Mouse (Mus musculus) CH12.LX (cell line): ENCODE results near the gene Slc9a3r2. TPM values are rescaled to one million over a fixed set of nuclear protein-coding genes. Genes with fewer than 3 reads are reported as not detected.
A peak's percentile ranks its signal among the peaks of the same experiment; 100 is the strongest.
"Not testable (repeated sequence)": the region's sequence is repeated elsewhere in the genome, so short reads cannot be mapped to it uniquely, and the experiment has no call there.

Experiments used
- DNase-seq: peaks from one replicate; pipeline ENCODE4 v3.0.0-alpha.2; 2013; ENCODE audit errors: extremely low read depth
- H3K27ac ChIP-seq: 2 replicates; pipeline ENCODE4 v1.5.1; 2012; ENCODE audit warnings: low read depth, mild to moderate bottlenecking, control low read depth, moderate library complexity; ENCODE audit not compliant: insufficient read depth
- H3K27me3 ChIP-seq: replicated peaks from 2 replicates; pipeline ENCODE3; 2012; ENCODE audit warnings: inconsistent platforms
- H3K36me3 ChIP-seq, 2 experiments: replicated peaks in 1 of 2; 2 replicates each; pipeline versions ENCODE3 to v1.6.1; 2012; ENCODE audit warnings: inconsistent platforms in 1 of 2, low read length in 1 of 2, mild to moderate bottlenecking in 1 of 2, mixed read lengths in 1 of 2, moderate library complexity in 1 of 2; ENCODE audit not compliant: control insufficient read depth in 1 of 2, insufficient read depth in 1 of 2
- H3K4me1 ChIP-seq, 2 experiments: 2 replicates each; pipeline ENCODE4 v1.6.1; 2012; ENCODE audit warnings: inconsistent platforms in 1 of 2, moderate library complexity in 1 of 2; ENCODE audit not compliant: insufficient read depth in 2 of 2, control insufficient read depth in 1 of 2
- H3K4me2 ChIP-seq: 2 replicates; pipeline ENCODE4 v1.6.1; 2012; ENCODE audit warnings: low read depth, mild to moderate bottlenecking, control low read depth; ENCODE audit not compliant: poor library complexity, insufficient read depth, severe bottlenecking
- H3K4me3 ChIP-seq, 3 experiments: fragments of 150-350 bp in 1 of 3; sonication (generic) in 1 of 3; replicated peaks in 1 of 3; 2 replicates each; pipeline versions ENCODE3 to v1.5.1; 2011 to 2012; ENCODE audit warnings: low read depth in 2 of 3, low read length in 2 of 3, mild to moderate bottlenecking in 2 of 3, moderate library complexity in 2 of 3, control low read depth in 1 of 3, improper control_type of control experiment in 1 of 3, inconsistent platforms in 1 of 3, mixed read lengths in 1 of 3; ENCODE audit not compliant: poor library complexity in 1 of 3
- H3K79me2 ChIP-seq: replicated peaks from 2 replicates; pipeline ENCODE4 v1.6.1; 2012; ENCODE audit warnings: mild to moderate bottlenecking, moderate library complexity; ENCODE audit not compliant: control insufficient read depth, poor library complexity, insufficient read depth, severe bottlenecking; ENCODE audit errors: extremely low read depth
- H3K9ac ChIP-seq: 2 replicates; pipeline ENCODE4 v1.6.1; 2012; ENCODE audit warnings: low read depth, mild to moderate bottlenecking, control low read depth, moderate library complexity; ENCODE audit not compliant: insufficient read depth
- H3K9me3 ChIP-seq: replicated peaks from 2 replicates; pipeline ENCODE3; 2012; ENCODE audit warnings: low read length, inconsistent platforms, mixed read lengths
- CTCF ChIP-seq, 2 experiments: IDR thresholded peaks in 1 of 2; conservative IDR thresholded peaks in 1 of 2; 2 replicates each; pipeline ENCODE4 v1.5.1; 2011 to 2012; ENCODE audit warnings: low read depth in 2 of 2, low read length in 2 of 2, improper control_type of control experiment in 1 of 2, inconsistent platforms in 1 of 2, mild to moderate bottlenecking in 1 of 2, moderate library complexity in 1 of 2
- E2F4 ChIP-seq: IDR thresholded peaks from 2 replicates; pipeline ENCODE4 v1.6.1; 2011; ENCODE audit warnings: low read depth, low read length, improper control_type of control experiment; ENCODE audit not compliant: insufficient replicate concordance
- ELF1 ChIP-seq: IDR thresholded peaks from 2 replicates; pipeline ENCODE4 v1.6.1; 2014; ENCODE audit warnings: low read depth, mild to moderate bottlenecking, inconsistent platforms, low read length, improper control_type of control experiment
- HCFC1 ChIP-seq: IDR thresholded peaks from 2 replicates; pipeline ENCODE4 v1.6.1; 2012; ENCODE audit warnings: low read depth, mild to moderate bottlenecking, inconsistent platforms, low read length, improper control_type of control experiment
- IRF4 ChIP-seq: IDR thresholded peaks from 2 replicates; pipeline ENCODE4 v1.6.1; 2014; ENCODE audit warnings: low read depth, mild to moderate bottlenecking, inconsistent platforms, low read length, improper control_type of control experiment
- JUN ChIP-seq: IDR thresholded peaks from 2 replicates; pipeline ENCODE4 v1.6.1; 2011; ENCODE audit warnings: low read depth, mild to moderate bottlenecking, low read length, improper control_type of control experiment, moderate library complexity; ENCODE audit not compliant: insufficient read depth
- JUND ChIP-seq: conservative IDR thresholded peaks from 2 replicates; pipeline ENCODE4 v1.6.1; 2011; ENCODE audit warnings: low read depth, low read length, improper control_type of control experiment
- KAT2A ChIP-seq: IDR thresholded peaks from 2 replicates; pipeline ENCODE4 v1.6.1; 2012; ENCODE audit warnings: low read length, improper control_type of control experiment, inconsistent platforms; ENCODE audit not compliant: insufficient replicate concordance
- MAFK ChIP-seq: IDR thresholded peaks from 2 replicates; pipeline ENCODE4 v1.6.1; 2011; ENCODE audit warnings: low read length, improper control_type of control experiment; ENCODE audit not compliant: insufficient replicate concordance
- MAX ChIP-seq: IDR thresholded peaks from 2 replicates; pipeline ENCODE4 v1.6.1; 2011; ENCODE audit warnings: low read length, improper control_type of control experiment
- MEF2A ChIP-seq: IDR thresholded peaks from 2 replicates; pipeline ENCODE4 v1.6.1; 2014; ENCODE audit warnings: low read depth, mild to moderate bottlenecking, inconsistent platforms, low read length, improper control_type of control experiment, borderline replicate concordance
- MXI1 ChIP-seq: IDR thresholded peaks from 2 replicates; pipeline ENCODE4 v1.6.1; 2011; ENCODE audit warnings: mild to moderate bottlenecking, low read depth, low read length, improper control_type of control experiment
- MYC ChIP-seq: IDR thresholded peaks from 2 replicates; pipeline ENCODE4 v1.6.1; 2011; ENCODE audit warnings: low read depth, mild to moderate bottlenecking, improper control_type of control experiment, low read length
- NELFE ChIP-seq: IDR thresholded peaks from 2 replicates; pipeline ENCODE4 v1.6.1; 2011; ENCODE audit warnings: low read depth, low read length, improper control_type of control experiment
- NRF1 ChIP-seq: IDR thresholded peaks from 2 replicates; pipeline ENCODE4 v1.6.1; 2014; ENCODE audit warnings: low read depth, mild to moderate bottlenecking, inconsistent platforms, low read length, improper control_type of control experiment, moderate library complexity
- POLR2A ChIP-seq: IDR thresholded peaks from 2 replicates; pipeline ENCODE4 v1.6.1; 2011; ENCODE audit warnings: low read depth, mild to moderate bottlenecking, improper control_type of control experiment, low read length
- POLR2AphosphoS2 ChIP-seq: IDR thresholded peaks from 2 replicates; pipeline ENCODE4 v1.6.1; 2011; ENCODE audit warnings: low read depth, low read length, improper control_type of control experiment
- RAD21 ChIP-seq: IDR thresholded peaks from 2 replicates; pipeline ENCODE4 v1.6.1; 2011; ENCODE audit warnings: low read depth, mild to moderate bottlenecking, low read length, improper control_type of control experiment, moderate library complexity
- RCOR1 ChIP-seq: conservative IDR thresholded peaks from 2 replicates; pipeline ENCODE4 v1.6.1; 2012; ENCODE audit warnings: low read depth, mild to moderate bottlenecking, inconsistent platforms, low read length, improper control_type of control experiment
- SIN3A ChIP-seq: IDR thresholded peaks from 2 replicates; pipeline ENCODE4 v1.6.1; 2012; ENCODE audit warnings: low read length, improper control_type of control experiment, inconsistent platforms
- SMC3 ChIP-seq: IDR thresholded peaks from 2 replicates; pipeline ENCODE4 v1.6.1; 2011; ENCODE audit warnings: low read depth, low read length, improper control_type of control experiment
- TCF12 ChIP-seq: IDR thresholded peaks from 2 replicates; pipeline ENCODE4 v1.6.1; 2014; ENCODE audit warnings: low read depth, mild to moderate bottlenecking, inconsistent platforms, low read length, improper control_type of control experiment
- ZC3H11A ChIP-seq: IDR thresholded peaks from 2 replicates; pipeline ENCODE4 v1.6.1; 2012; ENCODE audit warnings: low read depth, mild to moderate bottlenecking, inconsistent platforms, low read length, improper control_type of control experiment
- ZMIZ1 ChIP-seq: IDR thresholded peaks from 2 replicates; pipeline ENCODE4 v1.6.1; 2012; ENCODE audit warnings: low read depth, mild to moderate bottlenecking, inconsistent platforms, low read length, improper control_type of control experiment
- ZNF384 ChIP-seq: IDR thresholded peaks from 2 replicates; pipeline ENCODE4 v1.6.1; 2012; ENCODE audit warnings: low read depth, low read length, improper control_type of control experiment, inconsistent platforms
- dilution Hi-C: fragments of 300-500 bp; cut with MboI; formaldehyde crosslinking; loops from 2 replicates; pipeline ENCODE4 v1.14.3; 2020; ENCODE audit warnings: low sequenced_read_pairs; ENCODE audit not compliant: extremely low pct_unique_long_range_greater_than_20kb, extremely low pct_ligation_motif_present
- in situ Hi-C: fragments of 300-500 bp; cut with MboI; formaldehyde crosslinking; loops from 3 replicates; pipeline ENCODE4 v1.14.3; 2019; ENCODE audit warnings: low sequenced_read_pairs, low pct_ligation_motif_present, low pct_unique_long_range_greater_than_20kb, mixed read lengths
- polyA plus RNA-seq: library from polyadenylated mRNA; unstranded; fragments of >175 nt; gene quantifications from 2 replicates; pipeline ENCODE4 v1.2.1, GENCODE M21; 2012; ENCODE audit warnings: low read depth; ENCODE audit not compliant: insufficient read length
- total RNA-seq, 2 experiments: library from RNA; depleted of rRNA; stranded (reverse); fragments of 300-350 nt in 1 of 2; fragments of >200 nt in 1 of 2; gene quantifications; 2 replicates each; pipeline ENCODE4 v1.2.3; 2012 to 2014

The Slc9a3r2 gene
- total and polyA plus RNA-seq, 3 experiments: 2.1 to 5.5 (median 4.8) TPM

DNA sequence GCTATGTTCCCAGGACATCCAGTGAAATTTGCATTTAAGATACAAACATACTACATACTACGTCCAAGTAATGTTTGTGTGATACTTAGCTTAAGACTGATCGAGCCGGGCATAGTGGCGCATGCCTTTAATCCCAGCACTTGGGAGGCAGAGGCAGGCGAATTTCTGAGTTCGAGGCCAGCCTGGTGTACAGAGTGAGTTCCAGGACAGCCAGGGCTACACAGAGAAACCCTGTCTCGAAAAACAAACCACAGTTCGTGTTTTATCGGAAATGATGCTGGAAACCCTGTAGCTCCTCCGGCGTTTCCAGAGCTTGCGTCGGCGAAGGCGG is 19.1 kb upstream of the Slc9a3r2 start:
- H3K27me3 ChIP-seq, dilution Hi-C loops: not testable (repeated sequence)
- TF ChIP-seq NELFE (peak; percentile 93; the same call in 1 of the 2 replicates), MYC (0 out of 2 replicates have a peak, but pooled peaks have one; percentile 64), ZMIZ1 (peak; percentile 65; the same call in 1 of the 2 replicates), POLR2AphosphoS2 (0 out of 2 replicates have a peak, but pooled peaks have one; percentile 26), SIN3A (peak; percentile 11; the same call in 1 of the 2 replicates)

DNA sequence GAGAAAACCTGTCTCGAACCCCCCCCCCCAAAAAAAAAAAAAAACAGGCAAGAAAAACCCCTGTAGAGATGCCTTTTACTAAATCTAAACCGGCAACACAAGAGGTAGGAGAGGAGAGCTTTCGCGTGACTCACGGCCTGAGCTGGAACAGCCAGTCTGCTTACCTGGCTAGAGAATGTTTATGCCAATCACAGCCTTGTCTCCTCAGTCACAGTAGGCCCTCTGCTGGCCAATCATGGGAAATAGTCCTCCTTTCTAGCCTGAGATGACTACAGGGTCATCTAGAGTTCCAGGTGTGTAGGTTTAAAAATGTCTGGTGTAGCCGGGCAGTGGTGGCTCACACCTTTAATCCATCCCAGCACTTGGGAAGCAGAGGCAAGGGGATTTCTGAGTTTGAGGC is 17.3 kb upstream of the Slc9a3r2 start:
- no peak overlapping the region for H3K9ac ChIP-seq
- dilution Hi-C loops: no loop called here

More for the DNA sequence above, 19.1 kb upstream of the Slc9a3r2 start:
- Histone ChIP-seq H3K36me3 (peaks cover 7 to 13% of the 10 kb centered on the region in 2 experiments), H3K4me3 (peak overlapping the region; percentile 85 to 99 (median 99)), H3K4me2 (peak overlapping the region; percentile 82), H3K4me1 (peaks cover 5 to 55% of the 10 kb centered on the region in 2 experiments; a peak in 2 of 4 replicates), H3K27ac (peak overlapping the region; percentile 58), H3K79me2 (peaks cover 42% of the 10 kb centered on the region), H3K9ac (peak overlapping the region; percentile 82)
- peak; percentile 25 for DNase-seq
- H3K9me3 ChIP-seq, in situ Hi-C loops: not testable (repeated sequence)

DNA sequence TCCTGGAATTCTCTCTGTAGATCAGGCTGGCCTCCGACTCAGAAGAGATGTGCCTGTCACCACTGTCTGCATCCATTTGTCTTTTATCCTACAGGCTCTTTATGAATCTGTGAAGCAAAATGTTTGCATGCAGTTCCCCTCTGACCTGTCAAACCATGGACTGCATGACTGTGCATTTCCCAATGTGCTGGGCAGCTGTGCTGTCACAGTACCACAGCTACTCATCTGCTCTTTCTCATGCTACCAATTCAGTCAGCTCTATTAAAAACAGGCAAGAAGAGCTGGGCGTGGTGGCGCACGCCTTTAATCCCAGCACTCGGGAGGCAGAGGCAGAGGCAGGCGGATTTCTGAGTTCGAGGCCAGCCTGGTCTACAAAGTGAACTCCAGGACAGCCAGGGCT is 16.9 kb upstream of the Slc9a3r2 start:
- H3K9ac ChIP-seq, H3K4me2 ChIP-seq, H3K27me3 ChIP-seq, H3K9me3 ChIP-seq, H3K4me3 ChIP-seq, dilution Hi-C loops, in situ Hi-C loops, H3K27ac ChIP-seq, DNase-seq, H3K36me3 ChIP-seq: not testable (repeated sequence)
- Histone ChIP-seq H3K4me1 (peaks cover 5 to 35% of the 10 kb centered on the region in 2 experiments; a peak in 2 of 4 replicates), H3K79me2 (peaks cover 23% of the 10 kb centered on the region)

More for the DNA sequence above, 17.3 kb upstream of the Slc9a3r2 start:
- in situ Hi-C loops: no loop called here
- H3K9me3 ChIP-seq: no peaks in the 10 kb centered on the region
- peaks cover 25% of the 10 kb centered on the region for H3K79me2 ChIP-seq
- H3K4me2 ChIP-seq: 0 out of 2 replicates have a peak overlapping the region, but pooled peaks have one; percentile 37
- H3K27me3 ChIP-seq: no peaks in the 10 kb centered on the region
- H3K36me3 ChIP-seq: no peaks in the 10 kb centered on the region
- H3K4me3 ChIP-seq: no peak overlapping the region
- DNase-seq: peak; percentile 85
- TF ChIP-seq TCF12: 0 out of 2 replicates have a peak, but pooled peaks have one; percentile 16
- no peak for TF ChIP-seq ZMIZ1
- no peak; the same call in 1 of the 2 replicates for TF ChIP-seq RCOR1
- peak; percentile 82 for TF ChIP-seq SMC3
- no peak for TF ChIP-seq JUN
- TF ChIP-seq HCFC1: peak; percentile 36; the same call in 1 of the 2 replicates
- TF ChIP-seq JUND: 0 out of 2 replicates have a peak, but pooled peaks have one; percentile 27
- TF ChIP-seq MYC: peak; percentile 70; the same call in 1 of the 2 replicates
- no peak for TF ChIP-seq KAT2A
- 0 out of 2 replicates have a peak, but pooled peaks have one; percentile 15 for TF ChIP-seq MEF2A
- TF ChIP-seq MAX: peak; percentile 53; the same call in 1 of the 2 replicates
- no peak for TF ChIP-seq POLR2A
- TF ChIP-seq CTCF (conservative IDR thresholded peaks at IDR 0.05 in 1 of 2, IDR thresholded peaks at IDR 0.05 in 1 of 2; ENCODE audit: low read depth in 2 of 2, low read length in 2 of 2): peak; percentile 78 to 93
- TF ChIP-seq MAFK: peak; percentile 36; the same call in 1 of the 2 replicates
- peak; percentile 57 for TF ChIP-seq IRF4
- no peak for TF ChIP-seq E2F4
- no peak for TF ChIP-seq MXI1
- TF ChIP-seq ZNF384: peak; percentile 53; the same call in 1 of the 2 replicates
- peak; percentile 42 for TF ChIP-seq ZC3H11A
- TF ChIP-seq RAD21: peak; percentile 81
- peak; percentile 64; the same call in 1 of the 2 replicates for TF ChIP-seq SIN3A
- no peak for TF ChIP-seq ELF1
- TF ChIP-seq NRF1: no peak; the same call in 1 of the 2 replicates
- no peak overlapping the region for H3K27ac ChIP-seq
- H3K4me1 ChIP-seq: peaks cover 5 to 39% of the 10 kb centered on the region in 2 experiments; a peak in 2 of 4 replicates
